Mouse (Mus musculus) erythroblast, embryonic 14.5 days (primary cell): ENCODE measurements around the gene Wdr11. TPM values are rescaled to one million over a fixed set of nuclear protein-coding genes. Genes with fewer than 3 reads are reported as not detected.

Experiments used
- H3K27me3 ChIP-seq: 2 replicates; pipeline ENCODE4 v1.6.1; 2012; ENCODE audit warnings: inconsistent platforms; ENCODE audit not compliant: control insufficient read depth
- H3K36me3 ChIP-seq: 2 replicates; pipeline ENCODE4 v1.6.1; 2012; ENCODE audit warnings: mild to moderate bottlenecking, inconsistent platforms; ENCODE audit not compliant: control insufficient read depth
- H3K4me1 ChIP-seq: 2 replicates; pipeline ENCODE4 v1.6.1; 2012; ENCODE audit warnings: inconsistent platforms; ENCODE audit not compliant: control insufficient read depth
- H3K4me3 ChIP-seq: replicated peaks from 2 replicates; pipeline ENCODE3; 2012; ENCODE audit warnings: moderate library complexity, mild to moderate bottlenecking, inconsistent platforms
- H3K9me3 ChIP-seq: 2 replicates; pipeline ENCODE4 v1.6.1; 2012; ENCODE audit warnings: low read length, inconsistent platforms, mixed read lengths; ENCODE audit not compliant: control insufficient read depth
- GATA1 ChIP-seq: IDR thresholded peaks from 2 replicates; pipeline ENCODE4 v1.6.1; 2012; ENCODE audit warnings: low read length, inconsistent platforms, mixed read lengths
- TAL1 ChIP-seq: IDR thresholded peaks from 3 replicates; pipeline ENCODE4 v1.6.1; 2012; ENCODE audit warnings: low read length, inconsistent platforms, mixed read lengths
- polyA plus RNA-seq: library from polyadenylated mRNA; stranded (reverse); fragments of >175 nt; gene quantifications from 2 replicates; pipeline ENCODE4 v1.2.3, GENCODE M21; 2012

Gene Wdr11
- polyA plus RNA-seq, 1 experiment = 0.10 TPM

DNA sequence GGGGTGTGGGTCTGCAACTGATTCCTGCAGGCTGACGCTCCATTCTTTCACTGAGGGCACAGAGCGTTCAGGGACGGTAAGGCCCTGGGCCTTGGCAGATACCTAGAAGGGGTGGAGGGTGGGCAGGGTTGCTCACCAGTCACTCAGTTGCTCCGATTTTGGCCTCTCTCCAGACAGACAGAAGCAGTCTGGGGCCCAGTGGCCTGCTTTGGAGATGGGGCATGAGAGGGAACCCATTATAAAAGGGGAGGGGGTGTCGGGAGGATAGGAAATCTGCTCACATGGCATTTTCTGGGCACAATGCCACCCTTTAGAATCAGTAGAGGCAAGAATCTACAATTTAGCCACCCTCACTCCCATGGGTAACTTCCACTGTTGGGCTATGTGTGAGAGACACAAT, 59.1 kb downstream of the Wdr11 start:
- TF ChIP-seq TAL1 (no peak), GATA1 (no peak)
- Histone ChIP-seq H3K4me1 (no peaks in the 10 kb centered on the region; the same call in 1 of the 2 replicates), H3K4me3 (no peak overlapping the region), H3K9me3 (no peaks in the 10 kb centered on the region), H3K36me3 (no peaks in the 10 kb centered on the region), H3K27me3 (no peaks in the 10 kb centered on the region)

DNA sequence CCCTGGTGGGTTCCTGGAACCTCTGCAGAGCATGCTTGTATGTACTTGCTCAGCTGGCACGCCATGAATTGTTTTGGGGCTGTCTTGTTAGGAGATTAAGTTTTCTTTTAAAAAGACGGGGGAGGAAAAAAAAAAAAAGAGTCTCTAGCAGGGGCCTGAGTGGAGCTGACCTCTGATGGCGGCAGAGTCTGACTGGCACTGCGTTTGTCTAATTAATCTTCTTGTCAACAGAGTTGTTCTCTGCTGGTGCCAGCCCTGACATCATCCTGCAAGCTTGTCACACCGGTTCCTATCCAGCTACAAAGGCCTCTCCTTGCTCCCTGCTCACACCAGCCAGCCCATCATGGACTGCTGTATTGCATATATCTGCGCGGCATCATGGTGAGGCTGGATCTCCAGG, 60.1 kb downstream of the Wdr11 start:
- H3K36me3 ChIP-seq = no peaks in the 10 kb centered on the region
- H3K4me3 ChIP-seq = no peak overlapping the region
- H3K4me1 ChIP-seq = no peaks in the 10 kb centered on the region; the same call in 1 of the 2 replicates
- TF ChIP-seq GATA1 (no peak), TAL1 (no peak)
- no peaks in the 10 kb centered on the region for H3K27me3 ChIP-seq
- no peaks in the 10 kb centered on the region for H3K9me3 ChIP-seq

DNA sequence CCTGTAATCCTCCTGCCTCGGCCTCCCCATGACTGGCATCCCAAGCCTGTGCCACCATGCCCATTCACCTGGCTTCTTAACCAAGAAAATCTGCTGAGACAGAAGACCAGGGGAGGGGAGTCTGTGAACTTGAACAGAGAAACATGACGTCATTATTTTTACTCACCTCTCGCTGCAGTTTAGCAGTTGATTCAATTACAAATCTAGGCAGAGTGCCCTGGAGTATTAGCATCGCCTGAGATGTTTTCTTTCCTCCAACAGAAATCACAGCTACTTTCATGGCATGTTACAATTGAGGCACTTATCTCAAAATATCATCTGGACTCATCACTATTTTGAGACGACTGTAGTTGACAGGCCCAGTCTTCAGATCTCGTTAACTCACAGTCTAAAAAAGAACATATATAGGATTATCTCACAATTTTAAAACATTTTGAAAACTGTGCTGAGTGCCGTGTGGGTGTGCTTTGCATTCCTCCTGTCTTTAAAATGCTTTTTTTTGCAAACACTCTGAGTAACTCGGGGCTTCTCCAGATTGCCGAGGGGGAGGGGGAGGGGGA, 61.3 kb downstream of the Wdr11 start:
- no peaks in the 10 kb centered on the region for H3K4me1 ChIP-seq
- no peaks in the 10 kb centered on the region for H3K9me3 ChIP-seq
- H3K4me3 ChIP-seq = no peak overlapping the region
- H3K36me3 ChIP-seq = no peaks in the 10 kb centered on the region
- TF ChIP-seq GATA1 (no peak), TAL1 (no peak)
- no peaks in the 10 kb centered on the region for H3K27me3 ChIP-seq

GRCm38 (mm10) chr7:129653791-129654271, 62.2 kb downstream of the Wdr11 start:
- TF ChIP-seq TAL1 (no peak), GATA1 (no peak)
- no peak overlapping the region for H3K4me3 ChIP-seq
- no peaks in the 10 kb centered on the region for H3K4me1 ChIP-seq
- H3K9me3 ChIP-seq = no peaks in the 10 kb centered on the region
- H3K27me3 ChIP-seq = no peaks in the 10 kb centered on the region
- no peaks in the 10 kb centered on the region for H3K36me3 ChIP-seq

DNA sequence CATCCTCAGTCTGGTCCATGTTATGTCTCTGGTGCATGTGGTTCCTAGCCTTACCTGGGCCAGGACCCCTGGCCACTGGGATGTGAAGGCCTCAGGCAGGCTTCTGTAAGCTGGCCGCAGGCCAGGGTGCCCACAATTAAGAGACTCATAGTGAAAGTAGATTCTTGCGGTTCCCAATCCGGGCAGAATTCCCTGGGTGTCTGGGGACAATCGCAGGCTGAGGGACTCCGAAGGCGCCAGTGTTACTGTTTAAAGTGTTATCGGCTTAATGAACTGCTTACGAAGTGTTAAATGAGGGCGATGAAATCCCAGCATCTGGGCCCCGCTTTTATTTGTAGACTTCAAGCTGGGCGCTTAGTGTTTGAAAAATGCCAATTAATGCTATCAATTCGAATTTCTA, 63.3 kb downstream of the Wdr11 start:
- no peaks in the 10 kb centered on the region for H3K27me3 ChIP-seq
- H3K4me1 ChIP-seq = no peaks in the 10 kb centered on the region
- no peaks in the 10 kb centered on the region for H3K36me3 ChIP-seq
- no peak for TF ChIP-seq GATA1
- TF ChIP-seq TAL1 = no peak
- H3K9me3 ChIP-seq = no peaks in the 10 kb centered on the region
- no peak overlapping the region for H3K4me3 ChIP-seq

GRCm38 (mm10) chr7:129655604-129656226, 64.1 kb downstream of the Wdr11 start:
- Histone ChIP-seq H3K4me1 (no peaks in the 10 kb centered on the region), H3K9me3 (no peaks in the 10 kb centered on the region), H3K27me3 (no peaks in the 10 kb centered on the region), H3K36me3 (no peaks in the 10 kb centered on the region), H3K4me3 (no peak overlapping the region)
- no peak for TF ChIP-seq TAL1
- TF ChIP-seq GATA1 = no peak

GRCm38 (mm10) chr7:129657867-129658266, 66.2 kb downstream of the Wdr11 start:
- Histone ChIP-seq H3K9me3 (no peaks in the 10 kb centered on the region), H3K27me3 (no peaks in the 10 kb centered on the region), H3K36me3 (no peaks in the 10 kb centered on the region), H3K4me3 (no peak overlapping the region), H3K4me1 (no peaks in the 10 kb centered on the region)
- TF ChIP-seq GATA1 (no peak), TAL1 (no peak)

DNA sequence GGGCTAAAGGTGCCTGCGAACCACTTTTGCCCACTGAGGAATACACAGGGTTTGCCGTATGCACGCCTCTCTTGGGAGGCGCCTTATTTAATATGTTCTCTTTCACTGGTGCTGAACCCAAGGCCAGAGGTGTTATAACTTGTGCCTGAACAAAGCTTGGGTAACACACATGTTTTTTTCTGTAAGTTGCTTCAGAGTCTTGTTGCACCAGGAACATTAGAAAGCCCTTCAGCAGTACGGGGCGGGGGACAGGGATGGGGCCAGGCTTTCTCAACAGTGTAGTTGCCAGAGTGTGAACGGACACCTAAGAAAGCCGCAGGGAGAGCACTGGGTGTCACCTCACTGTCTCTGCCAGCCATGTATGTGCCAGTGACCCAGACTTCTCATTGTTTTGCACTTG, 68.1 kb downstream of the Wdr11 start:
- Histone ChIP-seq H3K27me3 (no peaks in the 10 kb centered on the region), H3K4me1 (no peaks in the 10 kb centered on the region), H3K4me3 (no peak overlapping the region), H3K36me3 (no peaks in the 10 kb centered on the region), H3K9me3 (no peaks in the 10 kb centered on the region)
- no peak for TF ChIP-seq TAL1
- TF ChIP-seq GATA1 = no peak

DNA sequence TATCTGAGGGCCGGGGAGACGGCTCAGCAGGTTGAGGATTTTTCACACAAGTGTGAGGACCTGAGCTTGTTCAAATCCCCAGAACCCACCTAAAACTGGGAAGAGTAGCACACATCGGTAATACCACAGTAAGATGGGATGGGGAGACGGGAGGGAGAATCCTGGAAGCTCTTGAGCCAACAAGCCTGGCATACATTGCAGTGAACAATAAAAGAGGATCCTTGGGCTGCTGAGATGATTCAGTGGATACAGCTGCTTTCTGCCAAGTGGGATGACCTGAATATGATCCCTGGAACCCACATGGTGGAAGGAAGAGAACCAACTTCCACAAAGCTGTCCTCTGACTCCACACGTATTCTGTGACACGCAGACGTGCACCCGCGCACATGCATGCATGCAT, 68.9 kb downstream of the Wdr11 start:
- Histone ChIP-seq H3K36me3 (no peaks in the 10 kb centered on the region), H3K4me1 (no peaks in the 10 kb centered on the region), H3K27me3 (no peaks in the 10 kb centered on the region), H3K9me3 (no peaks in the 10 kb centered on the region), H3K4me3 (no peak overlapping the region)
- TF ChIP-seq TAL1 (no peak), GATA1 (no peak)
